Mouse (Mus musculus) erythroid progenitor cell, adult 5-6 weeks (primary cell): Measurements from ENCODE around the gene Mafb. TPM values are rescaled to one million over a fixed set of nuclear protein-coding genes. Genes with fewer than 3 reads are reported as not detected.

Experiments used
- ATAC-seq: replicated peaks from 2 replicates; pipeline ENCODE4 v1.8.0; 2016; ENCODE audit warnings: moderate number of reproducible peaks, mild to moderate bottlenecking, moderate TSS enrichment, inconsistent platforms; ENCODE audit not compliant: poor library complexity, low FRiP score, severe bottlenecking
- total RNA-seq, 2 experiments: library from RNA; stranded (forward) in 1 of 2; stranded (reverse) in 1 of 2; fragments of 150-400 nt in 1 of 2; fragments of 186-747, 209-891 nt in 1 of 2; gene quantifications; 2 replicates each; pipeline versions ENCODE4 v1.2.3 to v1.2.4; 2015 to 2017; ENCODE audit warnings: low replicate concordance in 2 of 2

Mafb gene
- total RNA-seq, 2 experiments from 2014 or later, result 0.30 to 13.4 TPM

DNA sequence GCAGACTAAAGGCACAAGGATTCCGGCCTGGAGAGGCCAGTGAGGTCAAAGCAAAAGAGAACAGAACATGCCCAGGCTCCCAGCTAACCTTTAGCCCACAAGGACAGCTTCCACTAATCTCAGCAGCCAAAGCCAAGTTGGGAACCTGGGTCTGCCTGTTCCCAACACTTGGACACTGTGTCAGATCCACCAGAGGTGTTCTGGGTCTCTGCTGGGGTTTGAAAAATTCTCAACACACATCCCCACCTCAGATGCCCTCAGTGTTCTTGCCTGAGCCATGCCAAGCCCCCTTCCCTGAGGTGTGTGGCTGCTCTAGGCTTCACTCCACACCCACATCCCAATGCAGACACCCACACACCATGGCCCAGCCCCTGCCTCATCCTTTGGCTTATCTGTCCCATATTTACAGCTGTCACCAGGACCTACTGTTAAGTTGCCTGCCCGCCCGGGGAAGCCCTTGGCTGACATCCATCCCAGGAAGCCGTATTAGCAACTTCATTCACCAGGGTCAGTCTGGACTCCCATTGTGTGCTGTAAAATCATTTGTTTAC lies 32.7 kb downstream of the Mafb start, which contains the start of gene Gm826:
Gene Gm826, minus strand, starts transcription at position 52 of the 551 bp plus-strand sequence.
- ATAC-seq, result no peak

DNA sequence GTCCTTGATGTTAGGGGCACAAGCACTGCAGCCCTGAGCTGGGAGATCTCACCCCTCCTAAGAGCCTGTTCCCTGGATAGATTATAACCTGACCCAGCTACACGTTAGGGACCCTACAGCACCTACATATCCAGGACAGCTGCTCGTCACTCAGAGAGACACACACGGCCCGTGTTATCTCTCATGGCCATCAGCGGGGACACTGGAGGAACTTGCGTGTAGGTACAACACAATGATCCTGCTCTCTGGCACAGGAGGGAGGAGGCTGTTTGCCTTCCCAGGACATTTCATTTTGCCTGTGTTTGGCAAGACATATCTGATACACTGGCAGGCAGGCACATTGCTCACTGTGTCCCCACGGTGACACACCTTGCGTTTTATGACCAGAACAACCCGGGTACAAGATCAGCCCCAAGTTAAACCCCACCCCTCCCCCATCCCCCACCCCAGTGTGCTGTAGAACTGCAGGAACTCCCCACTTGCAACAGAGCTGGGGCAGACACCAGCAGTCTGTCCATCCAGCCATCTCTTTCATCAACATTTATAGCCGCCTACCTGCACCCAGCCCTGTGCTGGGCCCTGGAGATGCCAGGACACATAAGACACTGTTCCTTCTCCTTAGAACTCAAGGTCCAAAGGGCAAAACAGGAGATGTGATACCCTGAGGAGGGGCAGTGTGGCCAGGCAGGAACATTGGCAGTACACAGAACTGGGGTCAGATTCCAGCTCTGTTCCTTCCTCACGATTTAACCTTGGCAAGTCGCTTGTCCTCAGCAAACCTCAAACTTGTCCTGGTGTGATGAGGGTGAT lies 34.1 kb downstream of the Mafb start:
- ATAC-seq, result no peak

DNA sequence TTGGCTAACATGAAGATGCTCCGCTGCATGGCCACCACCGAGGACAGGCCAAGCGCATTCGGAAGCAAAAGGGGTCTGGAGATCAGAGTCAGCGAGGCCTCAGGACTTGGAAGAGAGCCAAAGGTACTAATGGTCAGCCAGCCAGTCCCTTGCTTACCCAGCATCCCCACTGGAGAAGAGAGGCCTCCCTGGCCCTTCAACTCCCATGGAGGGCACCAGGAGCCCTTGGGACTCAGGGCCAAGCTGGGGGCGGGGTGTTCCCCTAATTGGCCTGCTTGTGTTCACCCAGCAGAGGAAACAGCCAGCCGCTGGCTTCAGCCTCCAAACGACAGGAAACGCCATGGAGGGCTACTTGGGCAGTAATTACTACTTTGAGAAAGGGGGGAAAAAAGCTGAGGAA lies 38.0 kb downstream of the Mafb start:
- no peak for ATAC-seq

DNA sequence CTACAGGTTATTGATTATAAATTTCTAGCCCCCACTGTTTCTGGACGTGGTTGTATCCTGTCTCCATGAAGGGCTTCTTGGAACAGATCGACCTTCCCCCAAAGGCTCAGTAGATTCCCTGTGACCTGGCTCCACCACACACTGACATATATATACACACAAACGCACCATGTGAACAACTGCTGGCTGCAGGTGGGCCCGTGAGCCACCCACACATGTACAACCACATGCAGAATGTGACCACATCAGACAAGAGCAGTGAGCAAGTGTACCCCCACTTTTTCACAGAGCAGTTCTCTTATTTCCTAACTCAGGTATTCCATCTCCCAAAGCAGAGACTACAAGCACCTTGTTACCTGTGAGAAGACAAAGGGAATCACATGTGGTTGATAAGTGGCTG lies 39.1 kb downstream of the Mafb start:
- no peak for ATAC-seq

DNA sequence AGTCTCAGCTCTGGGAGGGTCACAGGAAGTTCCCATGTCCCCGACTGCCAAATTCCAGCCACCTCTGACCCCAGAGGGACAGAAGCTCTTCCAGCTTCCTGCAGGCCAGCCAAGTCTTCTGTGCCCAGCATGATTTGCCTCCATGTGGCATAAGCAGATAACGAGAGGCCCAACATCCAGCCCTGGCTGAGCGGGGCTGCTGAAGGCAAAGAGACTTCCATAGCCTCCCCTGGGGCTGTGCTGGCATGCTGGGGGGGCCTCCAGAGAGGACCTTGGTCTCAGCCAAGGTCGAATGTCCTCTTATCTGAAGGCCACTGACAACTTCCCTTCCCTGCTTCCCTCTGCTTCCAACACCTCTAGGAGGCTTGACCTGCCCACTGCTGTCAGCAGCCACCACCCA lies 39.7 kb downstream of the Mafb start:
- ATAC-seq, result no peak

DNA sequence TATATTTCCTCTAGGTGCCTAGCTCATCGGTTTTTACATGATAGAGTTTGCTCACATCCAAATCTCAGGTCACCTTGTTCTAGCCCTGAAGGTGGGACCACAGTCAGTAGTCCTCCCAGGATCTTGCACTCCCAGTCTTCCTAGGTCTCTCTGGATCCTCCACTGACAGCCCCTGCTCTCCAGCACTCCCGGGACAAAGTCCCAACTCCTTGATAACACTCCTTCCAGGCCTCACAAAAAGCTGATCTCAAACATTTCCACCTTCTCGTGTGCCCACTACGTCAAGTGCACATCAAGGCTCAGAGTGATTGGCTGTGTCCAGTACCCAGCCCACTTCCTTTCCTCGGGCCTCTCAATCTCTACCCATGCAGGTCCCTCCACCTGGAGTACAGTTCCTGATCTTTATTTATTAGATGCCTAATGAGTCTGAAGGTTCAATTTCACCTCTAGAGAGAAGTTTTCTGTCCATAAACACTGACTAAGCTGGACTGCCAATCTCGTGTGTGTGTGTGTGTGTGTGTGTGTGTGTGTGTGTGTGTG lies 41.7 kb downstream of the Mafb start:
- ATAC-seq, result no peak

DNA sequence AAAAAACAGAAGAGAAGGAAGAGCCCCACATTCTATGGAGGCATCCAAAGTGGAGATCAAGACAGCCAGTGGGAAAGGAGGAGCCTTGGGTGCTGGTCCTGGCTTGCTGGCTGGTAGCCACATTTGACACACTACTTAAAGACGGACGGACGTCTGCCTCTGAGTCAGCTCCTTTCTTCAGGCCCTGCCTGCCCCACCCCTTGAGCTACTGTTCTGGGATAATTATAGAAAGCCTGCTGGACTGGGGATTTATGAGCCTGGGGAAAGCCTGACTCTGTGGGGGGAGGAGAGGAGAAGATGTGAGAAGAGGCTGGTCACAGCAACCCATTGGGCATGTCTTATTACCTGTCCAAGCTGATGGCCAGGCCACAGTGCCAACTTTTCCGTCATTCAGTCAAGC lies 45.0 kb downstream of the Mafb start:
- no peak for ATAC-seq

DNA sequence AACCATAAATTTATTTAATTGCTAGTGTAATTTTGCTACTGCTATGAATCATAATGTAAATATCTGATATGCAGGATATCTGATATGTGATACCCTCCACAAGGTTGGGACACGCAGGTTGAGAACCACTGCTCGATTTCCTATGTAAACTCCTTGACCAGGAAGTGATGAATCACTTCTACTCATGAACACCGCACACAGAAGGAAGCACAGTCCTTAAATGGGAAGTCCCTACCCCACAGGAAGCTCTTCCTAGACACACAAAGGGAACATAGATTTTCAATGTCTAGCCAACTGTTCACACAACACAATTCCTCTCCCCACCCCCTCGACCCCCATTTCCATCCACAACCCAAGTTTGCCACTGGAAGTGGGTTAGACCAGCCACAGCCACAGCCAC lies 48.6 kb downstream of the Mafb start:
- no peak for ATAC-seq

Other genes with a start within 250 kb of the Mafb start
- not detected in 2 replicates for gene Gm826, start 32.9 kb downstream of the Mafb start, total RNA-seq (2015; ENCODE audit: low replicate concordance)
- gene Gm826, start 32.9 kb downstream of the Mafb start, total RNA-seq (2017; ENCODE audit: low replicate concordance), result not detected in 2 replicates